Mouse (Mus musculus): Measurements from ENCODE around the gene Asxl2. TPM values are rescaled to one million over a fixed set of nuclear protein-coding genes. Genes with fewer than 3 reads are reported as not detected.
"Not testable (repeated sequence)": the region's sequence is repeated elsewhere in the genome, so short reads cannot be mapped to it uniquely, and the experiment has no call there.

Asxl2 gene
- 41.6 and 46.5 TPM in 2 replicates for total RNA-seq (2021)
- long read RNA-seq, partial matches to known transcripts: 1 of 3 reads
- long read RNA-seq, other reads (novel, unspliced or antisense): 2 of 3 reads

DNA sequence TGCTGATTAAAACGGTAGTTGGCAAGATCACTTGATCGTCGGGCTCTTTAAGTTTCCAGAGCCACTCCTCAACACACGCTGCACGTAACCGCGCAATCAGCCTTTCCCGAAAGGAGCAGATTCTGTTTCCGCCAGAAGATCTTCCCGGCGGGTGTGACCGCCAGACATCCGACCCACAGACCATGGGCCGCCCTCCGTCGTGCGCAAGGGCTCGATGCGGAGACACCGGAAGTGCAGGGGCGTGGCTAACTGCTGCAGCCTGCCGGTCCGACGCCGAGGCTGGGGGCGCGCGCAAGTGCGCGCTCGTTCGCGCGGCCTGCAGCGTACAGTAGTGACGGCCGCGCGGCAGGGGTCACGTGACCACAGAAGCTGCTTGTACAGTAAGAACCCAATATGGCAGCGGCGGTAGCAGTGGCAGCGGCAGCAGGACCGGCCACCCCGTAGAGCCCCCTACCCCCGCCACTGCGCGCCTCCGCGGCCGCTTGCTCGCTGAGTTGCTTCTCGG lies at the start of gene Asxl2:
Asxl2 (plus strand) TSS at position 328 of the 505 bp plus-strand sequence.
- peak; percentile 99 for DNase-seq

DNA sequence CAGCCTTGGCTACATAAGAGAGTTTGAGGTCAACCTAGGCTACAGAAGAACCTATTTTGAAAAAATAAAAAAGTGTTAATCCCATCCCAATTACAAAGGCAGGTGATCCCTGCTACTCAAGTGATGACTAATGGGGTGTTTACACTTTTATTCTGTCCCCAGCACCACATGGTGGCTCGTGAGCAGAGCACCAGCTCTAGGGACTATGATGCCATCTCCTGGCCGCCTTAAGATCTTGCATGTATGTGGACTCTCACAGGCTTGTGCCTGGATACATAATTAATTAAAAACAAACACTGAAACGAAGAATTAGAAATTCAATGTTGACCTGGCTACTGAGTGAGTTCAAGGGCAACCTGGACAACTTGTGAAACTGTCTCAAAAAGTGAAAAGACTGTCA lies 49.5 kb upstream of the Asxl2 start:
- no peak for DNase-seq

DNA sequence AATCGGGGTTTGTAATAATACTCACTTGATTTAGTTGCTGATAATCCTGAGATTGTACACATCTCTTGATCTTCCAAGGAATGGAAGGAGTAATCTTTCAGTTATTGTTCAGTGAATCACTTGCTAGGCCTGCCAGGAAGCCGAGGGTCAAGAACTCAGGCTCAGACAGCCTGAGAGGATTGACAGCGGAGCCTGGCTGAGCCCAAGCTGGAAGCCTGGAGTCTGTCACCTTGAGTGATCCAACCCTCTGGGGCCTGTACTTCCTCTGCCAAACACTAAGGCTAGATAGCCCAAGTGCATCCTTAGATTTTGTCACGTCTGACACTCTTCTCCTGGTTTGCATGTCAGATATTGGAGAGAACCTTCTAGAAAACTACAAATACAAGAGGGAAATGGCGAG lies 48.9 kb upstream of the Asxl2 start:
- no peak for DNase-seq

DNA sequence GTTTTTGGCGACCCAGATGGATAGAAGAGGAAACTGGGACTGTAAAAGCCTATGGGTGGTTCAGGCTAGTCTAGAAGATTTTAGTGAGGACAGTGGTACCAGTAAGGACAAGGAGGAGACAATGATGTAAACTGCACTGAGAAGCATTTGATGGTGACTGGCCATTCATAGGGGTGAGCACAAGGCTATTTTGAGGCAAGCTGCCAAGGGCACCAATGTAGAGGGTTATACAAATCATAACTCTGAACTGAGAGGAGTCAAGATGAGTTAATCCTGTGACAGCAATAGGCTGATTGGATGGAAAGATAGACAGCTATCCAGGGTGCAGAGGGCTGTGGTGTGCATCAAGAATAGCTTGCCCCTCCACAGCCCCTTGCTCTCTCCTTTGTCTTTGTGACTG lies 41.8 kb upstream of the Asxl2 start:
- peak; percentile 61 for DNase-seq

DNA sequence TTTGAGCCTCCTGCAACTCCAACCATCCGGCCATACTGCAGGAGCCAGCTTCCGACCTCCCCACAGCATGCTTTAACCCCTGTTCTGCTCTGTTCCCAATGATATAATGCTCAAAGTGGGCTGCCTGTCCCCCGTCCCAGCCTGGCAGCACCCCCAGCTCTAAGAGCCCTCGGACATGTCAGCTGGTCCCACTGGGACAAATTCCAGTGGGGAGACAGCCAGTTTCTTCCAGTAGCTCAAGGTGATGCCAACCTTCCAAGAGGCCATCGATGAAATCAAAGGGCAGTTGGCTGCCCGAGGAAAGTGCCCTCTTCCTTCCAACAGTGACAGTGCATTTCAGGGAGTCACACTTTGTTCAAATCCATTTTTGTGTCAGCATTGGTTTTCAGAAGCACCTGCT lies 41.4 kb upstream of the Asxl2 start:
- DNase-seq: no peak

DNA sequence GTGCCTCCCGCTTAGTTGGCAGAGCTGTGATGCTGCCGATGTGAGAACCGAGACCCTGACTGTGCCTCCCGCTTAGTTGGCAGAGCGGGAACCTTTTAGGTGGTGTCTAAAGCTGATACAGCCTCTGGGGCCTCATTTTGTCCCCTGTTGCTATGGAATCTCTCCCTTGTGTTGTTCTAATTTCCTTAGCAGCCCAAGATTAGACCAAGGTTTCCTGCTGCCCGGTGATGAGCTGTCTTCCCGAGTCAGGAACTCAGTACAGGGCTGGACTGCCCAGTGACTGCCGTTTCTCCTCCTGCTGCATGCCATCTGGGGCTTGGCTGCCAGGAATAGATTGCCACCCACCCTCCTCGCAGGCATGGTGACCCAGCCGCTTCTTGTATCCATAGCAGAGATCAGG lies 40.7 kb upstream of the Asxl2 start:
- DNase-seq: no peak

DNA sequence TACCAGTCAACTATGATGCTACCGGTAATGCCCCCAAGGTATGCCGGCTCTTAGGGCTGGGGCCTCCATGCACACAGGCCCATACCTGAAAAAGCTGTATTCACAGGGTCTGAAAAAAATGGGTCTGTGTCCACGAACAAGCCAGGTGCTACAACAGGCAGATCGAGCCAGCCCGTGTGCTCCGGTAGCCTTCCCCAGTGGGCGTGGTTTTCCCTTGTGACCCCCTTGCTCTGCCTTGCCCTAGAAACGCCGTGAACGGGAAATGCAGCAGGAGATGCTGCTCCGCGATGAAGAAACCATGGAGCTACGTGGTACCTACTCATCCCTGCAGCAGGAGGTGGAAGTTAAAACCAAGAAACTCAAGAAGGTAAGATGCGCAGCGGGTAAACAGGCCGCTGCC lies 38.8 kb upstream of the Asxl2 start:
- no peak for DNase-seq

DNA sequence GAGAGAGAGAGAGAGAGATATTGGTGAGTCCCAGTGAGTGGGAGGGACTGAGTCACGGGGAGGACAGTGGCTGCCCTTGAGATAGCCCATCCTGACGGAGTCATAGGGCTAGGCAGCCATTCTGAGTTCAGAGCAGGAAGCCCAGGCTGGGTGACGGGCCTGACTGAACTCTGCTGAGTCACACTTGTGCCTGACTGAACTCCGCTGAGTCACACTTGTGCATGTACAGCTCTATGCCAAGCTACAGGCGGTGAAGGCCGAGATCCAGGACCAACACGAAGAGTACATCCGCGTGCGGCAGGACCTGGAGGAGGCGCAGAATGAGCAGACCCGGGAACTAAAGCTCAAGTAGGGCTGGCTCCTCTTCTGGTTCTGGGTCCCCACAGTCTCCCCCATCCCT lies 37.3 kb upstream of the Asxl2 start:
- DNase-seq: peak; percentile 65

DNA sequence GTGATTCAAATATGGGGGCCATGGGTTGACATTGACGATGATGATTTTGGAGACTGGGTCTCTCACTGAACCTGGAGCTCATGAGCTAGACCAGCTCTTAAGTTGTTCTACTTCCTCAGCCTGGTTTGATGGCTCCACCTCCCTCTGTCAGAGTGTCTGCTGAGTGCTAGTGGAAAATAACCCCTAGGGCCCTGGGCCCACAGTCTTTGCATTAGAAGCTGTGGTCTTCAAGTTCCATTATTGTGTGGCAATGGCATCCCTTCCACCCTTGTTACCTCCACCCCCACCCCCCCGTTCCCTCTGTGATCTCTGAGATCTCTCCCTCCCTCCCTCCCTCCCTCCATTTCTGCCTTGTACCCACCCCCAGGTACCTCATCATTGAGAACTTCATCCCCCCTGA lies 36.6 kb upstream of the Asxl2 start:
- no peak for DNase-seq

DNA sequence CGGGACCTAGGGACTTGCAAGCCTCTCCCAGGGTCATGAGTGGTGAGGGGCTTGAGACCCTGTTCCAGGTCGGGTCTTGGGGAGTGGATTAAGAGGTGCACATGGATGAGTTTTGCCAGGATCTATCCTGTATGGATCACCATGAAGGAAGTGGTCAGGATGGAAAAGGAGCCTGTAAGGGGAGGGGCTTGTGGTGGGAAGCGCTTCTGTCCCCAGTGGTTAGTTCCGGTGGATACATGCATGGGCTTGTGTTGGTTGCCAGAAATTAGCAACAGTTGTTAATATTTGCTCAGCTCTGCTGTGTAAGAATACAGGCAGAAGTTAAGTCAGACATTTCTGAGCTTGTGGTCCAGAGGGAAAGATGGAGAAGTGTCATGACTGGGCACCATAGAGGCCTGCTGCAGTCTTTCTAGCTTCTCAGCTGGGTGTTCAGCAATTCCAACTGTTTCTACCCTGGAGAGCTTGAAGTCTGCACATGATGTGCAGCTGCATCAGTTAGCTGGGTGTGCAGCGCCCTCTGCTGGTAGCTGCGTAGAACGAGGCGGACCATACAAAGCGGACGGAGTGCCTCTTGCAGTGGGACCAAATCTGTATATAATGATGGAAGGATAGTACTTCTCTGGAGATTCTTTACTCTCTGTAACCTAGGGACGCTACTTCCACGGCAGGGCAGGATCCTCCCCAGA lies 35.9 kb upstream of the Asxl2 start:
- peak; percentile 89 for DNase-seq

DNA sequence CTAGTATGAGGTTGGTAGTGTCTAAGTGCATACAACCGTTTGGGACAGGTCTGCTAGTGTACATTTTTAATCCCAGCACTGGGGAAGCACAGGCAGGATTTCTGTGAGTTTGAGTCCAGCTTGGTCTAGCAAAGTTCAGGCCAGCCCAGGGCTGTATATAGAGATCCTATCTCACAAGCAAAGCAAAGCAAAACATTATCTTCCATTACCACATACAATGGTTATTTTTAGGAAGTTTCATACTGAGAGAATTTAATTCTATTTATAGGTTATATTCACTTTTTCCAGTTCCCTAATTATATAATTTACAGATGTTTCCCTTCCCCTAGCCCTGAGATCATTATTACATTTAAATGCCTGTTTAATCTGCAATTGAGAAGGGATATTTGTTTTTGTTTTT lies 35.4 kb upstream of the Asxl2 start:
- DNase-seq: no peak

DNA sequence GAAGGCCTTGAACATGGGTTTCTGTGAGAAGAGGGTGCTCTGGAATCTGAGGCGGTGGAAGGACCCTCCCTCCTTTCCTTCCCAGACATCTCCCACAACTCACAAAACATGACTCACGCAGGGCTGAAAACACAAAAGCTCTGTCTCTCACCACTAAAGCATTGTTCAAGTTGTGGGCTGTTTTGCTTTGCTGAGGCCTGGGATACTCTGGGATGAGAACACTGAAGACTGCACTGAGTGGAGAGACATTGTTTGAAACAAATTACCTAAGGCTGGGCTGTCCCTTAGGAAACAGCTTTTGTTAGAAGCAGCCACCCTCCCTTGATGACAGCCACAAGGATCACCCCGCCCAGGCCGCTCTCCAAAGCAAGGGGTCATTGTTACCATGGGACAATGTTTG lies 33.5 kb upstream of the Asxl2 start:
- DNase-seq: no peak

DNA sequence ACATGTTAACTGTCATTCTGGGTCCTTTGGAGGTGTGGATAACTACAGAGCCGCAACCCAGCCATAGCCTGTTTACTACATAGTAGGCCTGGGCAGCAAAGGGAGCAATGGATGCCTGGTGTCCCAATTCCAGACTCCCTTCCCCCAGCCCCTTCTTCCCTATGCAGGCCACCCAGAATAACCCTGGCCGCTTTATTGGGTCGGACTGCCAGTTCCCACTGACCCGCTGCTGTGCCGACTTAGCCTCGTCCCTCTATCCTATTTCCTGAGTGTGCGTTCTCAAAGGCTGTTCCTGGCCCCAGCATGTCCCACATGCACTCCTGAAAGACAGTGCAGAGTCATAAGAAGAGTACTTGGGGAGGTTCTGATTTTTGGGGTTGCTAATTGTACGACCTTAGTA lies 29.7 kb upstream of the Asxl2 start:
- no peak for DNase-seq

DNA sequence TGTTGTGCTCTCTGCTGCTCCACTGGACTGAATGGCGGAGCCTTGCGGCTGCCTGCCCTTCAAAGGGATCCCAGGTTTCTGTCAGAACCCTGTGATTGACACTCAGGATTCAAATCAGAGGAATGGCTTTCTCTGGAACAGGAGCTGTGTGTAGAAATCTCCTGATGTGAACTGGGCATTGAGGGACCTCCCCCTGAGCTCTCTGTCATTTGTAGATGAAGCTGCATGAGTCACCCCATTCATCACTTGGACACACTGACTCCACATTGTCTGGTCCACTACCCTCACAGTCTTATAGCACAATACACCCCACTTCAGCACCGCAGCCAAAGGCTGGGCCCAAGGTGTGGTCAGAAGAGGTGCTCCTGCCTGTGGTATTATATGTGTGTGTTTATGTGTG lies 21.0 kb upstream of the Asxl2 start:
- DNase-seq: not testable (repeated sequence)

DNA sequence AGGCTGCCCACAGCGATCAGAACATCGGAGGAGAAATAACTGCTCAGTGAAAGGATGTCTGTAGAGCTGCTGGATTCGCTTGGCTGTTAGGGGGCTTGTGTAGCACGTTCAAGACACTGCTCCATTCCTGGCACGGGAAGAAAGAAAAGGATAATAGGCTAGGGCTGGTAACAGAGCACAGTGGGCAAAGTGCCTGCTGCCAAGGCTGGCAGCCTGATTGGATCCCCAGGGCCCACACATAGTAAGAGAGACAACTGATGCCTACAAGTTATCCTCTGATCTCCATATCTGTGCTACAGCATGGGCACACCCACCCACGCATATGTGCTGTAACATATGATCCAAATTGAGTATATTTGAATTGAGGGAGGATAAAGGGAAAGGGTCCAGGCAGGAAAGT lies 20.1 kb upstream of the Asxl2 start:
- no peak for DNase-seq

DNA sequence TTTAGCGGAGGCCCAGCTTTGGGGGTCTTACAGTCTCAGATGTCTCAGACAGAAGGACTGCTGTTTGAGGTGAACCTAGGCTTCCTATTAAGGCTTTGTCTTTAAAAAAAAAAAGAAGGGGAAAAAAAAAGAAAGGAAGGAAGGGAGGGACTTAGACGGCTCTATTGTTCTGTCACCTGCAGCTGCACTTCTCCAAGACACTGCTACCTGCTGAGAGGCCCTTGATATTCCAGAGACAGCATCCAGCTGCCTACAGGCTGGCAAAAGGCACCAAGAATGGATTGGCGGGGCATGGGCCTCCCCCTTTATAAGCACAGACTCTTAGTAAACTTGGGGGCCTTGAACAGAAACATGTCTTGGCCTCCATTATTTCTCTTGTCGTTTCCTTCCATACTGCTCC lies 11.7 kb upstream of the Asxl2 start:
- no peak for DNase-seq

DNA sequence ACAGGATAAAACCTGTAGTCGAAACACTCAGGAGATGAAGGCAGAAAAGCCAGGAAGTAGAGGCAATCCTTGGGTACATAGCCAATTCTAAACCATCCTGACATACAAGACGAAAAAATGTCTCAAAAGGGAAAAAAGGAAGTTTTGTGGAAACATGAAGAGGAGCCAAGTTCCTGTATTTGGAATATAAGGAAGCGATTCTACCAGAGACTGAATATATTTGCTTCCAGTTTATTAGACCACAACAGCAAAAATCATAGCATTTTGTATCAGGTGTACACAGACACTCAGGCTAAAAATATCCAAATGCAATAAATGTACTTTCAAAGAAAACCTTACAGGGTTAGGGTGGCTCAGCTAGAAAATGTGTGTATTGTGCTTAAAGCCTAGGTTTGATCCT lies 7.9 kb upstream of the Asxl2 start:
- DNase-seq: no peak

DNA sequence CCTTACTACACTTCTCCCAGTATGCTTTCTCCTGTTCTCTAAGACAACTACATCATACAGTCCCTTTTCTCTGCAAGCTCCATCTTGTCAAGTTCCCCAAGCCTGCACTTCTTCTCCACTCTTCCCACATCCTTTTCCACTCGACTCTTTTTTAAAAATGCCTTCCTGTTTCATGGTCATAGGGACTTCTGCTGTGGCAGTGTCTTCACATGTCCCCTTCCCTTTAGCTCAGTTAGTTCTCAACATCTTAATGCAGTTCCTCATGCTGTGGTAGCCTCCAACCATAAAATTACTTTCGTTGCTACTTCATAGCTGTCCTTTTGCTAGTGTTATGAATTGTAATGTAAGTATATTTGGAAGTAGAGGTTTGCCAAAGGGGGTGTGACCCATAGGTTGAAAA lies 6.1 kb upstream of the Asxl2 start:
- DNase-seq: no peak

DNA sequence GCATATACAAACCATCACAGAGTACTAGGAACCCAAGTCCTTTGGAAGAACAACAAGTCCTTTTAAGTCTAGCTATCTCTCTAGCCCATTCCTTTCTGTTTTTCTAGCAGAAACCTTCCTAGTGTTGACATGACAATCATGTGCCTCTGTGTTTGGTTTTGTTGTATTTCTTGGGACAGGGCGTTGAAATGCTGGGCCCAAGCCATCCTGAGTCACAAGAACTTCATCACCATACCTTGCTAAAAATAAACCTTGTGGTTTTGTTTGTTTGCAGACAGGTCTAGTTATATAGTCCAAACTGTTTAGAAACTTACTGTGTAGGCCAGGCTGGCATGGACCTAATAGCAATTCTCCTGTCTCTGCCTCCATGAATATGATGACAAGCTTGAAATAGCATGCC lies 3.9 kb upstream of the Asxl2 start:
- DNase-seq: no peak

DNA sequence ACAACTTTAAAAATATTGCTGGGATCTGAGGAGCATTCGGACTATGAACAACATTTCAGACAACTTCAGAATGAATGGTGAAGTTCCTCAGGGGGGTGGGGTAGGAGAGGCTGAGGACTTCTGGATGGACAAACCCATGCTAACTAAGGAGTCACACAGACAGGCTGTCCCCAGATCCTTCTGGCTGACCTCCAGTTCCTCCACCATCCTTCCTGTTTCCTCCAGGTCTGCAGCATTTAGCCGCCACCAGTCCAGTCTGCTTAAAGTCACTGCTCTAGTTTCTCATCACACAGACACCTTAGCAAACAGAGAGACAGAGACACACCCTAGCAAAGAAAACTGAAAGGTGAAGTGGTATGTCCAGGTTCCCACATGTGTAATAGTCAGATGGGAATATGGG lies 2.5 kb upstream of the Asxl2 start:
- DNase-seq: no peak

DNA sequence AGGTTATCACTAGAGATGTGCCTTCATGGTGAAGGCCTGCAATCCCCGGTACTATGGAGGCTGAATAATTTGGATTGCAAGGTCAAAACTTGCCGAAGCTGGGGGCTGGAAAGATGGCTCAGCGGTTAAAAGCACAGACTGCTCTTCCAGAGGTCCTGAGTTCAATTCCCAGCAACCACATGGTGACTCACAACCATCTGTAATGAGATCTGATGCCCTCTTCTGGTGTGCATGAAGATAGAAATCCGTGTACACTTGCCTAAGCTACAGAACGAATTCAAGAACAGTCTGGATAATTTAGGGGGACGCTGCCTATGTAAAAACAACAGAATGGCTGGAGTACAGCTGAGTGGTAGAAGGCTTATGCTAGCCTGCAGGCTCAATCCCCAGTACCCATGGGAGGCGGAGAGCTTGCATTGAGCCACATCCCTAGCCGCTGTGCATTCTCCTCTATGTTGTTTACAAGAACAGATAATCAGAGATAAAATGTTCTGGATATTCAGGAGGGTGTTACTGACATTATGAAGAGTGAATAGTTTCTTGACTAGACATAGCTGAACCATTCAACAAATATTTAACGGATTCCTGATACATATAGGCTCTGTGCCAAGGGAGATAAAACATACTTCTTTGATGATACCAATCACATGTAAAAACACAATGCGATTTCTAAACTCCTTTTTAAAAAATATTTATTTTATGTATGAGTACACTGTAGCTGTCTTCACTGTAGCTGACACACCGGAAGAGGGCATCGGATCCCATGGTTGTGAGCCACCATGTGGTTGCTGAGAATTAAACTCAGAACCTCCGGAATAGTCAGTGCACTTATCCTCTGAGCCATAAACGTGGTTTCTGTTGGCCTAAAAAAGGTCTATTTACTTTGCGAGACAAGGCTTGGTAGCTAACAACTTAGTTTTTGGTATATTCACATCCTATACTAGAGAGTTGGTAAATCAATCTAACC lies 999 bp upstream of the Asxl2 start:
- DNase-seq: no peak

DNA sequence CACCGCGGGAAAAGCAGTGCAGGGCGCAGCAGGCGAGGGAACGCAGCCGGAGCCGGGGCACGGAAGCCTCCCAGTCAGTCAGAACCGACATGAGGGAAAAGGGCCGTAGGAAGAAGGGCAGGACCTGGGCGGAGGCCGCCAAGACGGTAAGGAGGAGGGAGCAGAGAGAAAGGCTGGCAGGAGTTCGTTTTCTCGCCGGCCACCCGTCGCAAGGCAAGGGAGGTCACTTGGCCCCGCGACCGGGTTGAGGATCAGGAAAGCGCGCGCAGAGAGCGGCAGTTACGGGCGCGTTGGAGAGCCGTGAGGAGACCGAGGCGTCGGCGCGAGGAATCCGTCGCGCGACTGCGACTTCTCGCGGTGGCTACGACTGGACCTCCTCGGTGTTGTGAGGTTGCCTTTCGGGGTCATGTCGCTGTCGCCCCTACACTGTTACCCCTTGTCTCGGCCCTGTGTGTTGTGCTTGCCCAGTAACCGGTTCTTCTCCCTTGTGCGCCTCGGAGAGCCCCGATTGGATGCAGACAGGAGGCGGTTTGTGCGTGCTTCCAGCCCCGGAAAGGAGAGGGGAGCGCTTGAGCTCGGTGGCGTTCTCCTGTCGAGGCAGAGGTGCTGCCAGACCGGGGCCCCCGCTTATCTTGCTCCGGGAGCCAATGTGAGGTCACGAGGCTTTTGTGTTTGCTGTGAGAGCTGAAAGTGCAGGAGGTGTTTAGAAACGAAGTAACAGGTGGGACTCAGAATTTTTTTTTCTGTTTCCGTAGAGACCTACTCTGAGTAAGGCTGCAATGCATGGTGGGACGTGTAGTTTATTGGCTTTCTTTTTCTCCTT lies 621 bp downstream of the Asxl2 start:
- DNase-seq: peak; percentile 66

All from adrenal gland, postnatal 25 days (tissue).